Mouse (Mus musculus): ENCODE measurements at regions not wholly inside any gene's neighbourhood (a gene's known extent, or its start where the extent isn't known, plus 50 kb on each side); places are given as distances from the start of the nearest gene placed in this dataset.

GRCm38 (mm10) chr14:103937700-103938099, 93.5 kb upstream of the Ednrb start:
- no peak for TF ChIP-seq CTCF (IDR thresholded peaks at IDR 0.05; ENCODE audit: low read depth)
- TF ChIP-seq EP300 (IDR thresholded peaks at IDR 0.05; ENCODE audit: low read depth), result no peak
